Mouse (Mus musculus) subcutaneous adipose tissue, adult 2 months (tissue): ENCODE measurements around the gene Prl2c1. TPM values are rescaled to one million over a fixed set of nuclear protein-coding genes. Genes with fewer than 3 reads are reported as not detected.

ENCODE experiments used
- polyA plus RNA-seq: library from polyadenylated mRNA; depleted of rRNA; stranded (reverse); fragments of >200 nt; gene quantifications from 2 replicates; pipeline ENCODE4 v1.2.3, GENCODE M21; 2012; ENCODE audit warnings: low replicate concordance; rRNA removed

The Prl2c1 gene
- polyA plus RNA-seq = not detected in 2 replicates

GRCm38 (mm10) chr13:27849042-27849441 lies at the start of gene Prl2c1:
Gene Prl2c1, plus strand, starts transcription at chr13:27849342.

GRCm38 (mm10) chr13:27801354-27801753 lies 47.8 kb upstream of the Prl2c1 start, which contains the start of gene Prl2a1:
Gene Prl2a1, plus strand, starts transcription at chr13:27801654.

Other genes with a start within 250 kb of the Prl2c1 start
- gene Prl7b1, start 238.8 kb upstream of the Prl2c1 start, polyA plus RNA-seq = not detected in 2 replicates
- not detected in 2 replicates for gene Prl7a1, start 206.8 kb upstream of the Prl2c1 start, polyA plus RNA-seq
- gene Prl7a2, start 181.3 kb upstream of the Prl2c1 start, polyA plus RNA-seq = not detected in 2 replicates
- gene Prl7d1, start 132.6 kb upstream of the Prl2c1 start, polyA plus RNA-seq = not detected in 2 replicates
- gene Prl7c1, start 68.5 kb upstream of the Prl2c1 start, polyA plus RNA-seq = not detected in 2 replicates
- gene Prl2a1, start 47.7 kb upstream of the Prl2c1 start, polyA plus RNA-seq = not detected in 2 replicates
- not detected in 2 replicates for gene Prl4a1, start 166.9 kb downstream of the Prl2c1 start, polyA plus RNA-seq